Mouse (Mus musculus) neutrophil, adult 5-6 weeks (primary cell): Measurements from ENCODE around the gene Nfya. TPM values are rescaled to one million over a fixed set of nuclear protein-coding genes. Genes with fewer than 3 reads are reported as not detected.

ENCODE experiments used
- ATAC-seq: fragments of 151-379, 151-347 bp; 2 replicates; pipeline ENCODE4 v1.8.0; 2017; ENCODE audit warnings: mild to moderate bottlenecking, moderate TSS enrichment; ENCODE audit not compliant: insufficient number of reproducible peaks, poor library complexity, low FRiP score, severe bottlenecking; ENCODE audit errors: extremely low read depth
- total RNA-seq: library from RNA; stranded (forward); fragments of 200-1000 nt; gene quantifications from 2 replicates; pipeline ENCODE4 v1.2.3, GENCODE M21; 2017

Gene Nfya
- total RNA-seq, 1 experiment from 2014 or later = 47.7 TPM

GRCm38 (mm10) chr17:48432158-48432980 is 22.7 kb upstream of the Nfya start, which contains the start of gene Apobec2:
Gene Apobec2 (minus strand): TSS chr17:48432930.
- ATAC-seq = no peak

DNA sequence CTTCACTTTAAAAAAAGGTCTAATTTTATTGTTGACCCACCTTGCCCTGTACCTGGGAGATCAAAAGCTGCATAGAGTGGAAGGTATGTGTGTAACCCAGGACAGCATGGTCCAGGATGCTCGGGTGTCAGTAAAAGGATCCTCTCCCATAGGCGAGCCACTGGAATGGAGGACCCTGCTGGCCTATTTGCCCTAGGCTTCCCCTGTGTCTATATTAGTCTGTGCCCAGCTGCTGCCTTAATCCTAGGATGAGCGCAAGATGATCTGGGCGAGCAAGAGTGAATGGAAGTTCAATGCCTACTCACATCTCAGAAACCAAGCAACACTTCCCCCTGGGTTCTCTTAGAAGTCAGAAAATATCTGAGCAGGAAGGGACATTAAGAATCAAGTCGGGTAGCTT is 21.3 kb upstream of the Nfya start:
- no peak for ATAC-seq

DNA sequence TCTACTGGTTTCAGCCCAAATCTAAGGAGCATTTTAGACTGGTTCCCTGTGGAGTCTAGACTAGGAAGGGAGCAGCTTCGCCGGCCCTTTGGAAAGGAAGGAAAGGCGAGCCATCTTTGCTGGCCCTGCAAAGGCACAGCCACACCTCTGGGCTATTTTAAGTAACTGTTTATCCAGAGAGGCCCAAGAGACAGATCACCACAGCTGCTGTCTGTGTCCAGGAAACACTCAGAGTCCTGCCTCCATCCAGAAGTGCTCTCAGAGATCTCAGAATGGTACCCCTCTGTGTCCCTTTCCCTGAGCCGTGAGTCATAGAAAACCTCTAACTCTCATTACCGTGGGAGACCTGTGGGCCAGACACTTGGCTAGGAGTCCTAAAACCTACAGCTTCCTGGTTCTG is 20.7 kb upstream of the Nfya start:
- ATAC-seq = no peak

DNA sequence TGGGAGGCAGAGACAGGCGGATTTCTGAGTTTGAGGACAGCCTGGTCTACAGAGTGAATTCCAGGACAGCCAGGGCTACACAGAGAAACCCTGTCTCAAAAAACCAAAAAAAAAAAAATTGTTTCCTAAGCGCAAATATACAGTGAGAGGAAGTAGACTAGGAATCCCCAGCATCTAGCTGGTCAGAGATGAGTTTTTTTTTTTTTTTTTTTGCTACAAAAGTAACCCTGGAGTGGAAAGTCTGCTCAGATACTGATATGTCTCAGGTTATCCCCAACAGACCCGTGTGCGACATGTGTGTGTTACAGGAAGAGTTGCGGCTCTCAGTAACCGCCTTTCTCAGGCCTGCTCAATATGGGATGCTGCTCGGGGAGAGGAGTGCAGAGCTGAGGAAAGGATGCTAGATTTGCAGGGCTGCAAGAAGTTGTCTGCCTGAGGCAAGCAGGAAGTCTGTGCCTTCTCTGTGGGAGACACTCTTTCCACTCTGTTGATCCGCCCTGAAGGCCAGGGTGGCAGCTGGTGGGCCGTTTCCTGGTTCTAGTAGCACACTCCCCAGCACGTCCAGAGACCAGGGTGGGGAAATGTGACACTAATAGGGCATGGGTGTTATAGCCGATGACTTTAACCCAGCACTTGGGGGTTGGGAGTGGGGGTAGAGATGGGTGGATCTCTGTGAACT is 18.3 kb upstream of the Nfya start:
- ATAC-seq = peak; percentile 45

- peak; percentile 30; the same call in 1 of the 2 replicates for ATAC-seq
These were observed 17.5 kb upstream of the Nfya start for GRCm38 (mm10) chr17:48426991-48427750.

DNA sequence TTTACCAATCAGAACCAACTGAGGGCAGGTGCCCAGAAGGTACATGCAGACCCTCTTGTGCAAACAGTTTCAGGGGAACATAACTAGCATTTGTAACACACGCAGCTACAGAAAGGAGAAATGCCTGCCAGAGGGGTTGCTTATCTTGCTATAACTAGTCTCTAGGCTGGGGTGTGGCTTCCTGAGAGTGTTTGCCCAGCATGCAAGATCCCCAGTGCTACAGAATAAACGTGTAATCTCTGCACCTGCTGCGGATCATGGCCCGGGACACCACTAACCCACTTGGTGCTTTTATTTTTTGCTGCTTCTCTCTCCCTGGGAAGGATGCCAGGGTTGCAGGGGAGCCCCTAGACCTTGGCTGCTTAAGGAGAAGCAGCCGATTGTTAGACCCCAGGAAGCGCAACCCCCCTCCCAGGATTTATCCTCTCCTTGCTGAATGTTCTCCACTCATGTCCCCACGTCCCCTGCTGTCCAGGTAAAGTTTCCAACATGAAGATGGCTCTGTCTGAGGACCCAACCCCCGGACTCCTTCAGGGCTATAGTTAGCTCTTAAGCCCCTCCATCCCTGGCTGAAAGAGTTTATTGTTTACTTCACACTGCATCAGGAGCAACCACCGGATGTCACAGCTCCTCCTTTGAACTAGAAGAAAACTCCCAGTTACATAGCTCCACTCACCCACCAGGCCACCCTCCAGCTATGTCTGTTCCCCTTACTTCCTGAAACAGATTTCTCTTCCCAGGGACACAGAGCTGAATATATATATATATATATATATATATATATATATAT is 16.3 kb upstream of the Nfya start:
- peak; percentile 37; the same call in 1 of the 2 replicates for ATAC-seq

- no peak for ATAC-seq
These were observed 14.5 kb upstream of the Nfya start for GRCm38 (mm10) chr17:48424237-48424636.

DNA sequence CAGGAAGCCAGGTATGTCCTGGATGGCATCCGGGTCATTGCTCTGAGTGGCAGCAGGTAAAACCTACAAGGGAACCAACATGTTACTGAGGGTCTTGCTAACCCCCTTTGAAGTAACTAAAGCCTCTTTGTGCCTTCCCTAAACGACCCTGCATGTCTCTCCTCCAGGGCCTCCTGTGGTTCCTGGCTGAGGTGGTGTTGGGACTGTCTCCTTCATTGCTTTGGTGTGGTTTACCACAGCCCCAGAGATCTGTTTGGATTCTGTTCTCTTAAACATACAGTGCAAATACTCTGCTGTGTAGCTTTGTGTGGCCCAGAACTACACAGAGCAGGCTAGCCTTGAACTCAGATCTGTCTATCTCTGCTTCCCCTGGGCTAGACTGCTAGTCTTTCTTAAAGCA is 9.9 kb upstream of the Nfya start:
- no peak for ATAC-seq

GRCm38 (mm10) chr17:48418781-48419180 is 9.1 kb upstream of the Nfya start:
- ATAC-seq = no peak

GRCm38 (mm10) chr17:48418174-48418573 is 8.5 kb upstream of the Nfya start:
- ATAC-seq = no peak

DNA sequence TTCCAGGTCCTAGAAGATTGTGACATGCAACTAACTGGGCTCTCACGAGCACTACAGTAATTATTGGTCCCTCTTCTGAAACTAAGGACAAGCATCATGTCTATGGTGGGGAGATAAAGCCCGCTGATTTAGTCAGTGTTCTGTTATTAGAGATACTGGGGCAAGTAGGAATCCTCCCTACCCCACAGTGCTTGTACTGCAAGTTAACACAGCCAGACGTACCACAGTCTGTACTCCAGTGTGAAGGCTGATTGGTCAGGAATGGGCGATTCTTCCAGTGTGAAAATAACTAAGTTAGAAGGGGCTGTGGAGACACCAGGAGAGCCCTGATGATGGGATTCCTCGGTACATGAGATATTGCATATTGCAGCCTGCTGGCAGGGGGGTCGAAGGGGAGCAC is 7.8 kb upstream of the Nfya start:
- no peak for ATAC-seq

DNA sequence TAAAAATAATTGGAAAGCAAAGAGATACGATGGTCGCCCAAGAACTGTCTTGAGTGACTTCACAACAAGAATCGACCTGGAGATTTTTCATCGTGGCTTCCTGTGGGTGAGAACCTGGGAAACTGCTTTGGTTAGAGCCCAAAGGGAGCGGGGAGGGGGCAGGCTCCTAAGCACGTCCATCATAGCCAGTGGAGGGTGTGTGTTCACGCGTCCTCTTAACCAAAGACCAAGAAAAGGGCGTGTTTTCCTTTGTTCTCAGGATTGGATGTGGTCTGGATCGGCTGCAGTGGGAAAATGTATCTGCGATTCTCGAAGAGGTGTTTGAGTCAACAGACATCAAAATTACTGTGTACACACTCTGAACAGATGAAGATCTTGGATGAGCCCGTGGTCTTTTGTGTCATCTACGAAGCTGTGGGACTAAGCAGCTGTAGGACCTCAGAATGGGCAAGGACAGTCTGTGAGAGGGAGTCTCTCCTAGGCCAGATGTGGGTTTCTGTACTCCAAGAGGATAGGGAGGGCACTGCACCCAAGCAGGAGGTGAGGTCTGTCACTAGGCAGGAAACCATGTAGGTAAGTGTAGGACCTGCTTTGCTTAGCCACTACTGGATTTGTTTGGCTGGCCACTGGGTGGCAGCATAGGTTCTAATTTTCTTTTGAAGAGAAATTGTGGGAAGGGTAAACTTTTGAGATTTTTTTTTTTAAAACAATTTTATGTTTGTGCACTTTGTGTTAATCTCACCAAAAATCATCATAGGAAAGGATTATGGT is 6.9 kb upstream of the Nfya start:
- peak; percentile 78; the same call in 1 of the 2 replicates for ATAC-seq

- ATAC-seq = no peak
These were observed 6.3 kb upstream of the Nfya start for GRCm38 (mm10) chr17:48416011-48416410.

DNA sequence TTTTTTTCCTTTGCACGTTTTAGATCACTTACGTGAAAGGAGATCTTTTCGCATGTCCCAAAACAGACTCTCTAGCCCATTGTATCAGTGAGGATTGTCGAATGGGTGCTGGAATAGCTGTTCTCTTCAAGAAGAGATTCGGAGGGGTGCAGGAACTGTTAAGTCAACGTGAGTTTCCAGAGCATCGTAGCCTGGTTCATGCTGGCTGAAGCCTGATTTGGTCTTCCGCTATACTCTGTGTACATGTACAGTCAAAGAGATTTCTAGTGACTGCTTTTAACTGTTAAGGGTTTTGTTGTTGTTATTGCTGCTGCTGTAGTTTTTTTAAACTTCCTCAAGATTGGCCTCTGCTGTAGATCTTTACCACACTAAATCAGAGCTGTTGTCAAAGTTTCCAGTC is 1.5 kb upstream of the Nfya start:
- ATAC-seq = no peak

DNA sequence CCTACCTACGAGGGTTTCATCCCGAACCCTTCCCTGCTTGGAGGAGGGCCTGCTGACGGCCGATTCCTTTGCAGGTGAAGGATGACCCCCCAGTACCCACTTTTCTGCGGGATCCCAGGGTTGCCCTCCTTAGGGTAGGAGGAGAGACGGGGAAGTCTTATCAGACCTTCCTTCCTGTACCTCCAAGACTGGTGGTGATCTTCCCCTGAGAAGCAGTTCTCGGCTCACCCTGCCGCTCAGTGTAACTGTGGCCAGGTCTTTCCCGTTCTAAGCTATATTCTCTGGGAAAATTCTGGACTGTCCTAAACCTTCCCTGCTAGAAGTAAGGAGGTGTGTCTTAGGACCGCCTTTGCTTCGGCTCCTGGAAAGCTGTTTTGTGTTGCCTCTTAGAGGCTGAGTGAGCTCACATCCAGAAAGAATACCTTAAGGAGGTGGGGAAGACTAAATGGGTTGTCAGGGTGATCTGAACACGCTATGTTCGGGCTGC is 636 bp upstream of the Nfya start:
- no peak for ATAC-seq

DNA sequence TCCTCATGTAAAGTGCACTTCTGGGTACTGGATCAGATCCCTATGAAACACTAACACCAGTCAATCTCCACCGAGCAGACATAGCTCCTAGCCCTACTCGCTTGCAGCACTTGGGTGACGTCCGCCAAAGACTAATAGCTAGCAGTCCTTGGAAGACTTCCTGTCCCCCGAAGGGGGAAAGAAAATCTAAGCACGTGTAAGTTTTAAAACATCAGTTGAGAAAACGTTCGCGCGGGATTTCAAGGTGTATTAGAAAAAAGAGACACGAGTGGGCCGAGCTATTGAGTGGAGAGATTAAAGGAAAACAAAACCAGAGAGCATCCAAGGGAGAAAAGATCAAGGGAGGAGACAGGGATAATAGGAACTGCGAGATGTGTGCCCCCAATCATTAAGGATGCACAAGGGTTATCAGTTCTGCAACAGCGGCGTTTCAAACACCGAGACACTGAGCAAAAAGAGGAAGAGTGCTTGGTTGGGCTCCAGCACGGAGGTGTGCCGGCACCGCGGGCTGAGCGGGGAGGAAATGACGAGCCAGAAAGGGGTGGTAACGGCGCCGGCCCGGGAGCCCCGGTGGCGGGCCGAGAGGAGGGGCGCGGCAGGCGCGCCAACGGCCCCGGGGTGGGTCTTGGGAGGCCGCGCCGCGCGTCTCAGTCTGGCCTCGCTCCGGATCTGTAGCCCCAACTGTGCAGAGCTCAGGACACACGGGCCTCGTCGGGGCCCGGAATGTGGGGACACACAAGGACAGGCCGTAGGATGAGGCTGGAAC is 997 bp downstream of the Nfya start:
- peak; percentile 52 for ATAC-seq

- no peak for ATAC-seq
These were observed 1.7 kb downstream of the Nfya start for GRCm38 (mm10) chr17:48407910-48408525.
